Mouse (Mus musculus) testis, adult 2 months (tissue): ENCODE data around the gene Armc5.

ENCODE experiments used
- CTCF ChIP-seq: fragments of 200-500 bp; IDR thresholded peaks from 2 replicates; pipeline ENCODE4 v1.5.1; 2012; ENCODE audit warnings: low read depth, mild to moderate bottlenecking, inconsistent platforms, low read length, moderate library complexity; ENCODE audit not compliant: control insufficient read depth, insufficient read depth, insufficient replicate concordance
- POLR2A ChIP-seq: fragments of 200-500 bp; IDR thresholded peaks from 2 replicates; pipeline ENCODE4 v1.6.1; 2012; ENCODE audit warnings: low read depth, mild to moderate bottlenecking, inconsistent platforms, low read length, moderate library complexity; ENCODE audit not compliant: control insufficient read depth

- no peak for TF ChIP-seq POLR2A
- TF ChIP-seq CTCF, result no peak
Measured at GRCm38 (mm10) chr7:128243921-128244320, 6.8 kb downstream of the Armc5 start.
